ENCODE assay signal across 19 mouse cellular contexts in genomic region chr7:114005499-114005898, GRCm38 (mm10).
"Had no signal": no experiment of that assay in that cellular context is flagged by ENCODE, and none has a peak within 500 bp of the region (broad histone marks: within the 10 kb centered on the region; RNA-seq: fewer than 3 reads in every experiment).

No protein-coding gene starts in this region.

- H3K27ac ChIP-seq: liver, embryonic 13.5 days; liver, embryonic 15.5 days; lung, embryonic 15.5 days; macrophage; midbrain, embryonic 12.5 days; neural tube, embryonic 12.5 days; stomach, embryonic 15.5 days; stomach, postnatal 0 days had no signal

- H3K4me1 ChIP-seq: liver, embryonic 13.5 days; liver, embryonic 15.5 days; lung, embryonic 15.5 days; megakaryocyte, embryonic 14.5 days; neural tube, embryonic 12.5 days; stomach, embryonic 15.5 days had no signal

- H3K27me3 ChIP-seq: liver, embryonic 15.5 days; lung, embryonic 15.5 days; midbrain, embryonic 12.5 days; neural tube, embryonic 12.5 days; stomach, embryonic 15.5 days had no signal

- H3K9ac ChIP-seq: liver, embryonic 13.5 days; liver, embryonic 15.5 days; liver, postnatal 0 days; lung, embryonic 15.5 days; midbrain, embryonic 12.5 days; neural tube, embryonic 12.5 days; stomach, embryonic 15.5 days had no signal

- H3K4me3 ChIP-seq: liver, embryonic 13.5 days; liver, embryonic 15.5 days; lung, embryonic 15.5 days; megakaryocyte, embryonic 14.5 days; midbrain, embryonic 12.5 days; neural tube, embryonic 12.5 days; stomach, embryonic 15.5 days had no signal

- H3K4me2 ChIP-seq: liver, embryonic 11.5 days; liver, embryonic 13.5 days; liver, embryonic 15.5 days; lung, embryonic 15.5 days; midbrain, embryonic 12.5 days; neural tube, embryonic 12.5 days; stomach, embryonic 15.5 days had no signal

- DNase-seq: liver, embryonic 13.5 days; liver, postnatal 0 days; lung, adult 2 months; lung, postnatal 14 days; lung, postnatal 36 days; right cerebral cortex, postnatal 14 days; thymus, adult 2 months; thymus, postnatal 25 days; thymus, postnatal 4 days had no signal

- H3K9me3 ChIP-seq: liver, embryonic 13.5 days; liver, embryonic 15.5 days; lung, embryonic 15.5 days; midbrain, embryonic 12.5 days; neural tube, embryonic 12.5 days; stomach, embryonic 15.5 days had no signal

- ATAC-seq: liver, postnatal 0 days; lung, postnatal 0 days had no signal

- H3K36me3 ChIP-seq: liver, embryonic 13.5 days; liver, embryonic 15.5 days; lung, embryonic 15.5 days; midbrain, embryonic 12.5 days; neural tube, embryonic 12.5 days; stomach, embryonic 15.5 days had no signal
